Mouse (Mus musculus) liver, postnatal 0 days (tissue): ENCODE results near the gene Il13. TPM values are rescaled to one million over a fixed set of nuclear protein-coding genes. Genes with fewer than 3 reads are reported as not detected.
A peak's percentile ranks its signal among the peaks of the same experiment; 100 is the strongest.

ENCODE experiments used
- ATAC-seq: fragments of 200-750 bp; cut with Nextera tagmentation; 2 replicates; pipeline ENCODE4 v1.8.0; 2017; ENCODE audit warnings: mild to moderate bottlenecking, moderate library complexity
- DNase-seq: peaks from one replicate; pipeline ENCODE4 v3.0.0-alpha.2; 2016
- H3K27ac ChIP-seq: fragments of 300-500 bp; sonication (generic); 2 replicates; pipeline ENCODE4 v1.5.1; 2014; ENCODE audit warnings: antibody characterized with exemption, moderate library complexity, mild to moderate bottlenecking, low read depth
- H3K27me3 ChIP-seq: fragments of 300-500 bp; sonication (generic); 2 replicates; pipeline ENCODE4 v1.6.1; 2014; ENCODE audit warnings: low read length, control low read depth, mixed read lengths; ENCODE audit not compliant: insufficient read depth
- H3K36me3 ChIP-seq: fragments of 300-500 bp; sonication (generic); replicated peaks from 2 replicates; pipeline ENCODE4 v1.6.1; 2014; ENCODE audit warnings: mild to moderate bottlenecking, control low read depth, low read length, moderate library complexity, mixed read lengths; ENCODE audit not compliant: insufficient read depth
- H3K4me1 ChIP-seq: fragments of 300-500 bp; sonication (generic); 2 replicates; pipeline ENCODE4 v1.6.1; 2014; ENCODE audit warnings: antibody characterized with exemption, mild to moderate bottlenecking, control low read depth; ENCODE audit not compliant: insufficient read depth
- H3K4me2 ChIP-seq: fragments of 300-500 bp; sonication (generic); 2 replicates; pipeline ENCODE4 v1.6.1; 2014; ENCODE audit warnings: low read depth, mild to moderate bottlenecking, low read length, moderate library complexity, mixed read lengths
- H3K4me3 ChIP-seq: fragments of 300-500 bp; sonication (generic); 2 replicates; pipeline ENCODE4 v1.5.1; 2014; ENCODE audit warnings: low read depth, low read length
- H3K9ac ChIP-seq: fragments of 300-500 bp; sonication (generic); replicated peaks from 2 replicates; pipeline ENCODE4 v1.6.1; 2014; ENCODE audit warnings: mild to moderate bottlenecking, moderate library complexity
- H3K9me3 ChIP-seq: fragments of 300-500 bp; sonication (generic); 2 replicates; pipeline ENCODE4 v1.6.1; 2016; ENCODE audit warnings: mild to moderate bottlenecking, control low read depth, low read length, mixed read lengths
- CTCF ChIP-seq: sonication (generic); IDR thresholded peaks from 2 replicates; pipeline ENCODE4 v1.5.1; 2016; ENCODE audit warnings: antibody characterized with exemption, low read depth
- EP300 ChIP-seq: IDR thresholded peaks from 2 replicates; pipeline ENCODE4 v1.6.1; 2016; ENCODE audit warnings: antibody characterized with exemption, low read depth, mild to moderate bottlenecking
- WGBS: fragments of 180-500 bp; shearing (Covaris S2); extraction: QIAGEN DNeasy Blood & Tissue Kit; methylation state at CpG from one replicate; pipeline ENCODE4 v1.1.7; 2014; ENCODE audit not compliant: insufficient replicate concordance; 5-methylcytosine and 5-hydroxymethylcytosine counted together
- polyA plus RNA-seq: library from polyadenylated mRNA; unstranded; fragments of >200 nt; fragmentation: Nextera tagmentation; extraction: Ambion mirVana; gene quantifications from 2 replicates; pipeline ENCODE4 v1.2.1, GENCODE M21; 2015

Gene Il13
- not detected in 2 replicates for polyA plus RNA-seq

DNA sequence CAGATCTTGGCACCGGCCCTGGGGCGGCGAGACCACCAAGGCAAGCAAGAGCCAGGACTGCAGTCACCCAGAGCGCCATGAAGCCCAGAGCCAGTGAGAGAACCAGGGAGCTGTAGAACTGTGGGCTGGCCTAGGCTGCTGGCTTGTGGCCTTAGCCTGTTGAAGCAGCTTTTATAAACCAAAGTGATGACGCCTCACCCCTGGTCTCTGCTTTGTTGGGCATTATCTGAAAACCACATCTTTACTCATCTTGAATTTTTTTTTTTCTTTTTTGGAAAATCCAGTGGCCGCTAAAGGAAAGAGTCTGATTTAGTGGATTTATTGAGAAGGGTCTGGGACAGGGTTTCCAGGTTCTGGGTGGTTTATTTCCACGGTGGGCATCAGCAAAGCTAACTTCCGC is at the start of gene Il13:
Il13 (minus strand) TSS at position 147 of the 400 bp plus-strand sequence.
- 87% methylated on average over 8 of the region's 8 CpGs for WGBS
- H3K4me1 ChIP-seq: peaks cover 6% of the 10 kb centered on the region
- H3K4me3 ChIP-seq: no peak within 1 kb of the TSS
- H3K27me3 ChIP-seq: peaks cover 22% of the 10 kb centered on the region; the same call in 1 of the 2 replicates
- H3K4me2 ChIP-seq: no peak within 1 kb of the TSS
- H3K27ac ChIP-seq: no peak within 1 kb of the TSS
- H3K36me3 ChIP-seq: no peaks in the 10 kb centered on the region
- H3K9me3 ChIP-seq: no peaks in the 10 kb centered on the region
- no peak for DNase-seq
- no peak for ATAC-seq
- TF ChIP-seq EP300 (no peak), CTCF (no peak)
- no peak within 1 kb of the TSS for H3K9ac ChIP-seq

DNA sequence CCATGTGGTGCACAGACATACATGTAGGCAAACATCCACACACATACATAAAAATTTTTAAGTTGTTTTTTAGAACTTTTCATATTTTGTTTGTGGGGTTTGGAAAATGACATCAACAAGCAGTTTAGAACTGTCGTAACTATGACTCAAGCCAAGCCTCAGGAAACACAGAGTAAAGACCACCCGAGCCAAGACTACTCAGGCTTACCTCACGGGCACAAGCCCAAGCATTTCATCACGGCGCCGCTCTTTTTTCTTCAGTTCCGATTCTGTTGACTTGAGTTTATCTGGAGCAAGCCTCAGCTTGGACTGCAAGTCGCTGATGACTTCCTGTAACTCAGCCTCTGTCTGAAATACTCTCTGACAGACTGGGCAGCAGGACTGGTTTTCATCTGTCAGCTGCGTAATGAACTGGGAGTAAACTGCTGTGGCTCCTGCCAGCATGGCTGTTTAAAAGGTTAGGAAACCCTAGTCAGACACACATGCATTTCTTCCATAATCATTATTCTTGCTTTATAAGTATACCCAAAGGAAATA is 48.6 kb upstream of the Il13 start:
- no peak overlapping the region for H3K4me3 ChIP-seq
- H3K36me3 ChIP-seq: peaks cover 45% of the 10 kb centered on the region
- WGBS: 85% methylated on average over 9 of the region's 9 CpGs
- TF ChIP-seq CTCF (no peak), EP300 (no peak)
- H3K27ac ChIP-seq: no peak overlapping the region
- H3K9me3 ChIP-seq: no peaks in the 10 kb centered on the region
- no peak overlapping the region for H3K9ac ChIP-seq
- no peak overlapping the region for H3K4me2 ChIP-seq
- ATAC-seq (no peak), DNase-seq (no peak)
- no peaks in the 10 kb centered on the region for H3K4me1 ChIP-seq
- H3K27me3 ChIP-seq: no peaks in the 10 kb centered on the region

- Histone ChIP-seq H3K4me1 (no peaks in the 10 kb centered on the region), H3K27ac (no peak overlapping the region), H3K27me3 (no peaks in the 10 kb centered on the region), H3K4me3 (no peak overlapping the region), H3K9me3 (no peaks in the 10 kb centered on the region), H3K9ac (no peak overlapping the region), H3K36me3 (peaks cover 51% of the 10 kb centered on the region), H3K4me2 (no peak overlapping the region)
- TF ChIP-seq CTCF (no peak), EP300 (no peak)
- DNase-seq: no peak
- WGBS: 86% methylated on average over 2 of the region's 2 CpGs
- no peak for ATAC-seq
These were observed 47.7 kb upstream of the Il13 start for GRCm38 (mm10) chr11:53682170-53682569.

- no peaks in the 10 kb centered on the region for H3K4me1 ChIP-seq
- no peak overlapping the region for H3K4me2 ChIP-seq
- H3K9ac ChIP-seq: no peak overlapping the region
- H3K4me3 ChIP-seq: no peak overlapping the region
- H3K36me3 ChIP-seq: peaks cover 51% of the 10 kb centered on the region
- no peak overlapping the region for H3K27ac ChIP-seq
- no peaks in the 10 kb centered on the region for H3K27me3 ChIP-seq
- 83% methylated on average over 2 of the region's 2 CpGs for WGBS
- no peaks in the 10 kb centered on the region for H3K9me3 ChIP-seq
- TF ChIP-seq CTCF: 0 out of 2 replicates have a peak, but pooled peaks have one; percentile 10
- TF ChIP-seq EP300: no peak
- ATAC-seq (no peak), DNase-seq (no peak)
These were observed 47.2 kb upstream of the Il13 start for GRCm38 (mm10) chr11:53681686-53682085.

GRCm38 (mm10) chr11:53680141-53680540 is 45.6 kb upstream of the Il13 start:
- no peak overlapping the region for H3K4me2 ChIP-seq
- H3K27ac ChIP-seq: no peak overlapping the region
- no peaks in the 10 kb centered on the region for H3K4me1 ChIP-seq
- ATAC-seq: no peak
- TF ChIP-seq EP300 (no peak), CTCF (no peak)
- no peak for DNase-seq
- H3K27me3 ChIP-seq: no peaks in the 10 kb centered on the region
- H3K9me3 ChIP-seq: no peaks in the 10 kb centered on the region
- peaks cover 50% of the 10 kb centered on the region for H3K36me3 ChIP-seq
- no peak overlapping the region for H3K4me3 ChIP-seq
- no peak overlapping the region for H3K9ac ChIP-seq
- WGBS: 84% methylated on average over 4 of the region's 4 CpGs

DNA sequence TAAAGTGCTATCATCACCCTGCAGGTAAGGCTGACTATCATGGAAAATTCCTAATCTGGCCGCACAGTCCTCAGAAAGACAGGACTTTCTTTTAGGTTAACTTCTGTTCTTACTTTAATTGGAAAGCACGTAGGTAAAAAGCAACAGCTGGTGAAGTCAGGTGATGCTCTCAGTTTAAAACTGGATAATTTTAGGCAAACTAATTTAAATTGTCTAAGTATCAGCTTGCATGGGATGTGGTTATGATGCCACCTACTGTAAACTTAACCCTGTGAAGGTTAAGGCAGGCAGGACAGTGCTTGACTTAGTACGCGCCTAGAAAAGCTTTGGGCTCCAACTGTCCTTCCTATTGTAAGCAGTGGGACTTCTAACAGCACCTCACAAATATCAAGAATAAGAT is 36.9 kb upstream of the Il13 start:
- H3K27ac ChIP-seq: no peak overlapping the region
- TF ChIP-seq CTCF (no peak), EP300 (no peak)
- WGBS: 90% methylated on average over 4 of the region's 4 CpGs
- H3K9me3 ChIP-seq: no peaks in the 10 kb centered on the region
- H3K4me3 ChIP-seq: no peak overlapping the region
- peaks cover 41% of the 10 kb centered on the region for H3K36me3 ChIP-seq
- no peak overlapping the region for H3K9ac ChIP-seq
- DNase-seq (no peak), ATAC-seq (no peak)
- no peaks in the 10 kb centered on the region for H3K4me1 ChIP-seq
- H3K4me2 ChIP-seq: no peak overlapping the region
- H3K27me3 ChIP-seq: no peaks in the 10 kb centered on the region
